Mouse (Mus musculus) MEL (cell line): ENCODE measurements around the gene Yipf1.

Experiments
- BHLHE40 ChIP-seq: IDR thresholded peaks from 2 replicates; pipeline ENCODE4 v1.6.1; 2012; ENCODE audit warnings: low read depth, mild to moderate bottlenecking, inconsistent platforms, low read length, improper control_type of control experiment, borderline replicate concordance
- CHD2 ChIP-seq: IDR thresholded peaks from 2 replicates; pipeline ENCODE4 v1.6.1; 2011; ENCODE audit warnings: low read length, improper control_type of control experiment
- CTCF ChIP-seq, 3 experiments: IDR thresholded peaks in 2 of 3; conservative IDR thresholded peaks in 1 of 3; 2 replicates each; pipeline ENCODE4 v1.5.1; 2011 to 2012; ENCODE audit warnings: low read length in 3 of 3, low read depth in 2 of 3, mild to moderate bottlenecking in 2 of 3, improper control_type of control experiment in 1 of 3, inconsistent platforms in 1 of 3, mixed read lengths in 1 of 3, moderate library complexity in 1 of 3; ENCODE audit not compliant: control insufficient read depth in 1 of 3, insufficient read depth in 1 of 3, poor library complexity in 1 of 3, severe bottlenecking in 1 of 3
- E2F4 ChIP-seq: IDR thresholded peaks from 2 replicates; pipeline ENCODE4 v1.6.1; 2011; ENCODE audit warnings: low read depth, low read length, improper control_type of control experiment, borderline replicate concordance
- GABPA ChIP-seq: IDR thresholded peaks from 2 replicates; pipeline ENCODE4 v1.6.1; 2012; ENCODE audit warnings: low read depth, mild to moderate bottlenecking, inconsistent platforms, low read length, improper control_type of control experiment, moderate library complexity
- JUND ChIP-seq: IDR thresholded peaks from 2 replicates; pipeline ENCODE4 v1.6.1; 2011; ENCODE audit warnings: low read depth, mild to moderate bottlenecking, improper control_type of control experiment, low read length
- MAX ChIP-seq: IDR thresholded peaks from 2 replicates; pipeline ENCODE4 v1.6.1; 2011; ENCODE audit warnings: low read length, improper control_type of control experiment
- MXI1 ChIP-seq: IDR thresholded peaks from 2 replicates; pipeline ENCODE4 v1.6.1; 2011; ENCODE audit warnings: mild to moderate bottlenecking, low read depth, low read length, improper control_type of control experiment
- NRF1 ChIP-seq: IDR thresholded peaks from 2 replicates; pipeline ENCODE4 v1.6.1; 2014; ENCODE audit warnings: low read depth, mild to moderate bottlenecking, inconsistent platforms, low read length, improper control_type of control experiment, moderate library complexity; ENCODE audit not compliant: poor library complexity, insufficient read depth, severe bottlenecking
- POLR2A ChIP-seq, 2 experiments: IDR thresholded peaks; 2 replicates each; pipeline ENCODE4 v1.6.1; 2011 to 2012; ENCODE audit warnings: low read length in 2 of 2, mild to moderate bottlenecking in 2 of 2, control low read depth in 1 of 2, improper control_type of control experiment in 1 of 2, low read depth in 1 of 2, moderate library complexity in 1 of 2; ENCODE audit not compliant: control insufficient read depth in 1 of 2, insufficient read depth in 1 of 2, poor library complexity in 1 of 2
- RCOR1 ChIP-seq: IDR thresholded peaks from 2 replicates; pipeline ENCODE4 v1.6.1; 2012; ENCODE audit warnings: low read depth, mild to moderate bottlenecking, inconsistent platforms, low read length, improper control_type of control experiment
- TAL1 ChIP-seq: IDR thresholded peaks from 2 replicates; pipeline ENCODE4 v1.6.1; 2012; ENCODE audit warnings: mild to moderate bottlenecking, inconsistent platforms, low read length, moderate library complexity, mixed read lengths
- TCF12 ChIP-seq: IDR thresholded peaks from 2 replicates; pipeline ENCODE4 v1.6.1; 2014; ENCODE audit warnings: low read depth, mild to moderate bottlenecking, inconsistent platforms, low read length, improper control_type of control experiment, moderate library complexity

GRCm38 (mm10) chr4:107374677-107375076 is 60.5 kb downstream of the Yipf1 start:
- TF ChIP-seq CTCF (IDR thresholded peaks at IDR 0.05 in 2 of 3, conservative IDR thresholded peaks at IDR 0.05 in 1 of 3; ENCODE audit: control insufficient read depth in 1 of 3, insufficient read depth in 1 of 3, low read depth in 2 of 3, low read length in 3 of 3, poor library complexity in 1 of 3, severe bottlenecking in 1 of 3) (no peak), MAX (no peak), JUND (no peak), TCF12 (no peak), POLR2A (IDR thresholded peaks at IDR 0.05; ENCODE audit: control insufficient read depth in 1 of 2, insufficient read depth in 1 of 2, low read depth in 1 of 2, low read length in 2 of 2, poor library complexity in 1 of 2) (no peak), BHLHE40 (no peak), CHD2 (no peak), RCOR1 (no peak), NRF1 (no peak), GABPA (no peak), TAL1 (peak; percentile 53), MXI1 (no peak), E2F4 (no peak)
